Mouse (Mus musculus) olfactory bulb, adult 2 months (tissue): ENCODE data around the gene Cfap57.

ENCODE experiments used
- CTCF ChIP-seq: fragments of 200-500 bp; IDR thresholded peaks from 2 replicates; pipeline ENCODE4 v1.5.1; 2012; ENCODE audit warnings: low read depth, mild to moderate bottlenecking, low read length, moderate library complexity; ENCODE audit not compliant: insufficient read depth
- POLR2A ChIP-seq: fragments of 200-500 bp; IDR thresholded peaks from 2 replicates; pipeline ENCODE4 v1.6.1; 2012; ENCODE audit warnings: mild to moderate bottlenecking, low read depth, low read length, moderate library complexity; ENCODE audit not compliant: insufficient read depth

- TF ChIP-seq POLR2A (no peak), CTCF (no peak)
Observed at GRCm38 (mm10) chr4:118526408-118527334, 93.9 kb downstream of the Cfap57 start, which contains the start of gene 2610528J11Rik.
